Mouse (Mus musculus) embryonic facial prominence, embryonic 11.5 days (tissue): ENCODE data around the gene Ces4a. TPM values are rescaled to one million over a fixed set of nuclear protein-coding genes. Genes with fewer than 3 reads are reported as not detected.

Source experiments
- polyA plus RNA-seq: library from polyadenylated mRNA; unstranded; fragments of >200 nt; fragmentation: Nextera tagmentation; extraction: Ambion mirVana; gene quantifications from 2 replicates; pipeline ENCODE4 v1.2.1, GENCODE M21; 2014

Ces4a gene
- polyA plus RNA-seq, 1 experiment from 2014 or later: not detected

Other genes with a start within 250 kb of the Ces4a start
- gene Ces2e, start 205.5 kb upstream of the Ces4a start, polyA plus RNA-seq: 0.10 TPM in 1 of 2 replicates, not detected in the other
- not detected in 2 replicates for gene Ces2f, start 184.4 kb upstream of the Ces4a start, polyA plus RNA-seq
- gene Ces2g, start 170.1 kb upstream of the Ces4a start, polyA plus RNA-seq: not detected in 2 replicates
- gene Ces2h, start 130.9 kb upstream of the Ces4a start, polyA plus RNA-seq: not detected in 2 replicates
- not detected in 2 replicates for gene Ces3a, start 83.2 kb upstream of the Ces4a start, polyA plus RNA-seq
- not detected in 2 replicates for gene Ces3b, start 48.0 kb upstream of the Ces4a start, polyA plus RNA-seq
- gene Cbfb, start 38.9 kb downstream of the Ces4a start, polyA plus RNA-seq: 119 and 139 TPM in 2 replicates
- 30.8 and 31.5 TPM in 2 replicates for gene D230025D16Rik, start 93.3 kb downstream of the Ces4a start, polyA plus RNA-seq
- gene B3gnt9, start 123.4 kb downstream of the Ces4a start, polyA plus RNA-seq: 2.3 and 3.3 TPM in 2 replicates
- gene Tradd, start 132.8 kb downstream of the Ces4a start, polyA plus RNA-seq: 14.0 and 16.6 TPM in 2 replicates
- gene Fbxl8, start 132.8 kb downstream of the Ces4a start, polyA plus RNA-seq: 1.2 and 2.0 TPM in 2 replicates
- 0.13 TPM in 1 of 2 replicates, not detected in the other for gene Hsf4, start 138.0 kb downstream of the Ces4a start, polyA plus RNA-seq
- 0.84 and 1.2 TPM in 2 replicates for gene Nol3, start 144.3 kb downstream of the Ces4a start, polyA plus RNA-seq
- 23.6 and 25.2 TPM in 2 replicates for gene 4931428F04Rik, start 158.1 kb downstream of the Ces4a start, polyA plus RNA-seq
- 7.2 and 8.2 TPM in 2 replicates for gene Exoc3l, start 164.3 kb downstream of the Ces4a start, polyA plus RNA-seq
- gene E2f4, start 165.9 kb downstream of the Ces4a start, polyA plus RNA-seq: 103 and 110 TPM in 2 replicates
- gene Elmo3, start 173.8 kb downstream of the Ces4a start, polyA plus RNA-seq: 2.8 and 3.3 TPM in 2 replicates
- 0.83 and 0.98 TPM in 2 replicates for gene Lrrc29, start 194.5 kb downstream of the Ces4a start, polyA plus RNA-seq
- 91.7 and 99.6 TPM in 2 replicates for gene Tmem208, start 194.6 kb downstream of the Ces4a start, polyA plus RNA-seq
- 1.8 and 2.6 TPM in 2 replicates for gene Fhod1, start 216.2 kb downstream of the Ces4a start, polyA plus RNA-seq
- gene Slc9a5, start 217.0 kb downstream of the Ces4a start, polyA plus RNA-seq: 3.8 and 4.0 TPM in 2 replicates
- 0.28 and 0.29 TPM in 2 replicates for gene Plekhg4, start 241.5 kb downstream of the Ces4a start, polyA plus RNA-seq